Mouse (Mus musculus): ENCODE data around the gene Ccdc142. TPM values are rescaled to one million over a fixed set of nuclear protein-coding genes. Genes with fewer than 3 reads are reported as not detected.

Gene Ccdc142
- polyA plus RNA-seq, 1 experiment from 2014 or later = 1.00 TPM

- Histone ChIP-seq H3K9me3 (ENCODE audit: control insufficient read depth, low read length) (no peaks in the 10 kb centered on the region), H3K4me3 (ENCODE audit: low read depth, low read length) (no peak overlapping the region), H3K9ac (ENCODE audit: low read length) (no peak overlapping the region), H3K36me3 (ENCODE audit: control insufficient read depth, insufficient read depth, low read length) (no peaks in the 10 kb centered on the region), H3K4me2 (no peak overlapping the region), H3K4me1 (ENCODE audit: control insufficient read depth, insufficient read depth, low read length) (peaks cover 15% of the 10 kb centered on the region), H3K27ac (ENCODE audit: low read depth, low read length) (no peak overlapping the region), H3K27me3 (ENCODE audit: control insufficient read depth, insufficient read depth, low read length) (peaks cover 96% of the 10 kb centered on the region)
- ATAC-seq (ENCODE audit: low FRiP score) (no peak), DNase-seq (ENCODE audit: low spot score, missing footprints) (no peak)
- 2% methylated on average over 8 of the region's 8 CpGs for WGBS
Observed at GRCm38 (mm10) chr6:83068221-83068620, 33.2 kb upstream of the Ccdc142 start.

- peak; percentile 95 for DNase-seq (ENCODE audit: low spot score, missing footprints)
- WGBS = under 1% methylated on average over 81 of the region's 81 CpGs
- no peak overlapping the region for H3K27ac ChIP-seq (ENCODE audit: low read depth, low read length)
Observed at GRCm38 (mm10) chr6:83068706-83069487, 32.5 kb upstream of the Ccdc142 start.

GRCm38 (mm10) chr6:83069488-83070246 is 31.7 kb upstream of the Ccdc142 start:
- DNase-seq (ENCODE audit: low spot score, missing footprints) (peak; percentile 94), ATAC-seq (ENCODE audit: low FRiP score) (peak; percentile 38; the same call in 1 of the 2 replicates)
- 1% methylated on average over 61 of the region's 69 CpGs for WGBS
- peaks cover 95% of the 10 kb centered on the region for H3K27me3 ChIP-seq (ENCODE audit: control insufficient read depth, insufficient read depth, low read length)
- H3K4me1 ChIP-seq (ENCODE audit: control insufficient read depth, insufficient read depth, low read length) = peaks cover 15% of the 10 kb centered on the region
- H3K27ac ChIP-seq (ENCODE audit: low read depth, low read length) = no peak overlapping the region
- H3K4me2 ChIP-seq = peak overlapping the region; percentile 12; the same call in 1 of the 2 replicates
- H3K4me3 ChIP-seq (ENCODE audit: low read depth, low read length) = peak overlapping the region; percentile 16
- H3K36me3 ChIP-seq (ENCODE audit: control insufficient read depth, insufficient read depth, low read length) = no peaks in the 10 kb centered on the region
- no peak overlapping the region for H3K9ac ChIP-seq (ENCODE audit: low read length)
- H3K9me3 ChIP-seq (ENCODE audit: control insufficient read depth, low read length) = no peaks in the 10 kb centered on the region

More at GRCm38 (mm10) chr6:83068706-83069487, 32.5 kb upstream of the Ccdc142 start:
- Histone ChIP-seq H3K9ac (ENCODE audit: low read length) (no peak overlapping the region), H3K4me2 (peak overlapping the region; percentile 20; the same call in 1 of the 2 replicates), H3K36me3 (ENCODE audit: control insufficient read depth, insufficient read depth, low read length) (no peaks in the 10 kb centered on the region), H3K4me3 (ENCODE audit: low read depth, low read length) (peak overlapping the region; percentile 14; the same call in 1 of the 2 replicates), H3K4me1 (ENCODE audit: control insufficient read depth, insufficient read depth, low read length) (peaks cover 15% of the 10 kb centered on the region), H3K27me3 (ENCODE audit: control insufficient read depth, insufficient read depth, low read length) (peaks cover 95% of the 10 kb centered on the region), H3K9me3 (ENCODE audit: control insufficient read depth, low read length) (no peaks in the 10 kb centered on the region)
- ATAC-seq (ENCODE audit: low FRiP score) = no peak

- Histone ChIP-seq H3K4me3 (ENCODE audit: low read depth, low read length) (peak within 1 kb of the TSS; percentile 16), H3K9me3 (ENCODE audit: control insufficient read depth, low read length) (no peaks in the 10 kb centered on the region), H3K4me2 (peak within 1 kb of the TSS; percentile 12), H3K9ac (ENCODE audit: low read length) (no peak within 1 kb of the TSS), H3K4me1 (ENCODE audit: control insufficient read depth, insufficient read depth, low read length) (peaks cover 15% of the 10 kb centered on the region), H3K27ac (ENCODE audit: low read depth, low read length) (no peak within 1 kb of the TSS), H3K36me3 (ENCODE audit: control insufficient read depth, insufficient read depth, low read length) (no peaks in the 10 kb centered on the region), H3K27me3 (ENCODE audit: control insufficient read depth, insufficient read depth, low read length) (peaks cover 93% of the 10 kb centered on the region)
- ATAC-seq (ENCODE audit: low FRiP score) (no peak), DNase-seq (ENCODE audit: low spot score, missing footprints) (no peak)
- WGBS = 3% methylated on average over 9 of the region's 10 CpGs
Observed at GRCm38 (mm10) chr6:83070247-83070310, 31.3 kb upstream of the Ccdc142 start, which contains the start of gene Tlx2. Gene Tlx2, minus strand, starts transcription at chr6:83070293.

GRCm38 (mm10) chr6:83070311-83071219 is 30.8 kb upstream of the Ccdc142 start:
- Histone ChIP-seq H3K4me3 (ENCODE audit: low read depth, low read length) (peak overlapping the region; percentile 16), H3K4me2 (peak overlapping the region; percentile 12), H3K4me1 (ENCODE audit: control insufficient read depth, insufficient read depth, low read length) (peaks cover 15% of the 10 kb centered on the region), H3K27ac (ENCODE audit: low read depth, low read length) (no peak overlapping the region), H3K9me3 (ENCODE audit: control insufficient read depth, low read length) (no peaks in the 10 kb centered on the region), H3K36me3 (ENCODE audit: control insufficient read depth, insufficient read depth, low read length) (no peaks in the 10 kb centered on the region), H3K9ac (ENCODE audit: low read length) (no peak overlapping the region), H3K27me3 (ENCODE audit: control insufficient read depth, insufficient read depth, low read length) (peaks cover 91% of the 10 kb centered on the region)
- WGBS = under 1% methylated on average over 57 of the region's 58 CpGs
- DNase-seq (ENCODE audit: low spot score, missing footprints) (peak; percentile 98), ATAC-seq (ENCODE audit: low FRiP score) (peak; percentile 55)

GRCm38 (mm10) chr6:83071220-83071619 is 30.2 kb upstream of the Ccdc142 start:
- no peak overlapping the region for H3K27ac ChIP-seq (ENCODE audit: low read depth, low read length)
- DNase-seq (ENCODE audit: low spot score, missing footprints) (no peak), ATAC-seq (ENCODE audit: low FRiP score) (peak; percentile 41)
- H3K4me1 ChIP-seq (ENCODE audit: control insufficient read depth, insufficient read depth, low read length) = peaks cover 15% of the 10 kb centered on the region
- H3K4me3 ChIP-seq (ENCODE audit: low read depth, low read length) = no peak overlapping the region
- H3K4me2 ChIP-seq = no peak overlapping the region
- 0% methylated on average over 20 of the region's 24 CpGs for WGBS
- H3K9me3 ChIP-seq (ENCODE audit: control insufficient read depth, low read length) = no peaks in the 10 kb centered on the region
- peaks cover 91% of the 10 kb centered on the region for H3K27me3 ChIP-seq (ENCODE audit: control insufficient read depth, insufficient read depth, low read length)
- H3K36me3 ChIP-seq (ENCODE audit: control insufficient read depth, insufficient read depth, low read length) = no peaks in the 10 kb centered on the region
- no peak overlapping the region for H3K9ac ChIP-seq (ENCODE audit: low read length)

GRCm38 (mm10) chr6:83074979-83075378 is 26.4 kb upstream of the Ccdc142 start:
- DNase-seq (ENCODE audit: low spot score, missing footprints) (no peak), ATAC-seq (ENCODE audit: low FRiP score) (no peak)
- Histone ChIP-seq H3K9ac (ENCODE audit: low read length) (no peak overlapping the region), H3K9me3 (ENCODE audit: control insufficient read depth, low read length) (no peaks in the 10 kb centered on the region), H3K4me2 (no peak overlapping the region), H3K4me1 (ENCODE audit: control insufficient read depth, insufficient read depth, low read length) (peaks cover 23% of the 10 kb centered on the region), H3K27me3 (ENCODE audit: control insufficient read depth, insufficient read depth, low read length) (peaks cover 63% of the 10 kb centered on the region), H3K36me3 (ENCODE audit: control insufficient read depth, insufficient read depth, low read length) (no peaks in the 10 kb centered on the region), H3K27ac (ENCODE audit: low read depth, low read length) (no peak overlapping the region), H3K4me3 (ENCODE audit: low read depth, low read length) (no peak overlapping the region)
- WGBS = 15% methylated on average over 2 of the region's 2 CpGs

- DNase-seq (ENCODE audit: low spot score, missing footprints) (no peak), ATAC-seq (ENCODE audit: low FRiP score) (peak; percentile 82)
- Histone ChIP-seq H3K9ac (ENCODE audit: low read length) (peak within 1 kb of the TSS; percentile 80), H3K27me3 (ENCODE audit: control insufficient read depth, insufficient read depth, low read length) (peaks cover 38% of the 10 kb centered on the region), H3K4me2 (peak within 1 kb of the TSS; percentile 80), H3K36me3 (ENCODE audit: control insufficient read depth, insufficient read depth, low read length) (peaks cover 5% of the 10 kb centered on the region; the same call in 1 of the 2 replicates), H3K27ac (ENCODE audit: low read depth, low read length) (peak within 1 kb of the TSS; percentile 61; the same call in 1 of the 2 replicates), H3K4me3 (ENCODE audit: low read depth, low read length) (peak within 1 kb of the TSS; percentile 76), H3K9me3 (ENCODE audit: control insufficient read depth, low read length) (no peaks in the 10 kb centered on the region), H3K4me1 (ENCODE audit: control insufficient read depth, insufficient read depth, low read length) (peaks cover 11% of the 10 kb centered on the region)
- WGBS = under 1% methylated on average over 54 of the region's 54 CpGs
Observed at GRCm38 (mm10) chr6:83077630-83078323, 23.6 kb upstream of the Ccdc142 start, which contains the start of gene Pcgf1. Gene Pcgf1, plus strand, starts transcription at chr6:83077869.

Measured in midbrain, embryonic 11.5 days (tissue).